In the genomic region with DNA sequence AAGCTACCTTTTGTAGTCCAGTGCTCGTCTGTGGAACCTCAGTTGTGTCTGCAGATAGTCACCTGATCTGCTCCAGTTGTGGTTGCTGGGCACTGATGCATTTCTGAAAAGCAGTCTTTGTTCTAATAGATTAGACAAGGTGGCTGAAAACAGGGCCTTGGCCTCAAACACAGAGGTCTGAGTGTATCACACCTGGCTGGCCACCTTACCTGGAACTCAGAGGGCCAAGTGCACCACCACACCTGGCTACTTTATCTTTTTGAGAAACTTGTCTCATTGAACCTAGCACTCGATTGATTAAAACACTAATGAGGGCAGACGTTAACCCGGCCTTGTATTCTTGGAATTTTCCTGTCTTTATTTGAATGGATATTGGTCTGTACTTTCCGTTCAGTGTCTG, we compare ENCODE assay signal across 27 mouse cellular contexts. TPM values are rescaled to one million over a fixed set of nuclear protein-coding genes. Genes with fewer than 3 reads are reported as not detected.
"Had no signal": no experiment of that assay in that cellular context is flagged by ENCODE, and none has a peak within 500 bp of the region (broad histone marks: within the 10 kb centered on the region; RNA-seq: fewer than 3 reads in every experiment).

No protein-coding gene starts in this region.

- H3K4me1 ChIP-seq: lung, embryonic 15.5 days; midbrain, embryonic 13.5 days; neural tube, embryonic 13.5 days; neural tube, embryonic 15.5 days had no signal

- H3K27me3 ChIP-seq: lung, embryonic 15.5 days; megakaryocyte, embryonic 14.5 days; midbrain, embryonic 13.5 days; neural tube, embryonic 13.5 days; neural tube, embryonic 15.5 days; stomach, embryonic 15.5 days had no signal

- H3K9me3 ChIP-seq: lung, embryonic 15.5 days; midbrain, embryonic 13.5 days; neural tube, embryonic 13.5 days; neural tube, embryonic 15.5 days; stomach, embryonic 15.5 days had no signal

- H3K9ac ChIP-seq: liver, postnatal 0 days; lung, embryonic 15.5 days; midbrain, embryonic 13.5 days; neural tube, embryonic 13.5 days; neural tube, embryonic 15.5 days; stomach, embryonic 15.5 days had no signal

- DNase-seq: liver, postnatal 0 days; lung, adult 2 months; lung, postnatal 14 days; lung, postnatal 36 days; retina, postnatal 1 day; right cerebral cortex, adult 18-20 months; right cerebral cortex, postnatal 25 days; right cerebral cortex, postnatal 4 days; thymus, adult 2 months; thymus, postnatal 25 days; thymus, postnatal 4 days had no signal

- ATAC-seq: liver, postnatal 0 days; lung, postnatal 0 days; midbrain, embryonic 13.5 days; midbrain, embryonic 16.5 days had no signal

- H3K27ac ChIP-seq: lung, embryonic 15.5 days; macrophage; midbrain, embryonic 13.5 days; neural tube, embryonic 13.5 days; neural tube, embryonic 15.5 days; stomach, embryonic 15.5 days; stomach, postnatal 0 days had no signal

- H3K4me2 ChIP-seq: lung, embryonic 15.5 days; midbrain, embryonic 11.5 days; midbrain, embryonic 13.5 days; neural tube, embryonic 13.5 days; neural tube, embryonic 15.5 days; stomach, embryonic 15.5 days had no signal

- H3K4me3 ChIP-seq: lung, embryonic 15.5 days; megakaryocyte, embryonic 14.5 days; midbrain, embryonic 13.5 days; myocyte; neural tube, embryonic 13.5 days; neural tube, embryonic 15.5 days; stomach, embryonic 15.5 days had no signal

RNA-seq across cellular contexts. Expression of gene Msmb, which starts 46.2 kb away (rescaled TPM):
- polyA plus RNA-seq: lung, adult 2 months; lung, embryonic 15.5 days; lung, postnatal 0 days; macrophage; midbrain, embryonic 11.5 days; midbrain, embryonic 13.5 days; midbrain, embryonic 16.5 days; myocyte; neural tube, embryonic 11.5 days; neural tube, embryonic 13.5 days; neural tube, embryonic 15.5 days; spleen, adult 2 months; stomach, embryonic 15.5 days; stomach, postnatal 0 days; testis, adult 2 months; thymus, adult 2 months; urinary bladder, adult 2 months had no signal
